Mouse (Mus musculus) intestine, embryonic 16.5 days (tissue): ENCODE data around the gene Cib4. TPM values are rescaled to one million over a fixed set of nuclear protein-coding genes. Genes with fewer than 3 reads are reported as not detected.
A peak's percentile ranks its signal among the peaks of the same experiment; 100 is the strongest.

ENCODE experiments used
- ATAC-seq: fragments of 200-750 bp; cut with Nextera tagmentation; 2 replicates; pipeline ENCODE4 v1.8.0; 2017; ENCODE audit warnings: moderate TSS enrichment, moderate library complexity
- H3K27ac ChIP-seq: fragments of 300-500 bp; sonication (generic); 2 replicates; pipeline ENCODE4 v1.5.1; 2014; ENCODE audit warnings: mild to moderate bottlenecking, low read length
- H3K27me3 ChIP-seq: fragments of 300-500 bp; sonication (generic); replicated peaks from 2 replicates; pipeline ENCODE4 v1.6.1; 2014; ENCODE audit warnings: low read length, control low read depth, mixed read lengths; ENCODE audit not compliant: control insufficient read depth, insufficient read depth
- H3K36me3 ChIP-seq: fragments of 300-500 bp; sonication (generic); 2 replicates; pipeline ENCODE4 v1.6.1; 2014; ENCODE audit warnings: low read length, control low read depth; ENCODE audit not compliant: control insufficient read depth, insufficient read depth
- H3K4me1 ChIP-seq: fragments of 300-500 bp; sonication (generic); 2 replicates; pipeline ENCODE4 v1.6.1; 2014; ENCODE audit warnings: low read length, control low read depth, mixed read lengths; ENCODE audit not compliant: control insufficient read depth, insufficient read depth
- H3K4me2 ChIP-seq: fragments of 300-500 bp; sonication (generic); 2 replicates; pipeline ENCODE4 v1.6.1; 2014; ENCODE audit warnings: low read depth, low read length, control low read depth
- H3K4me3 ChIP-seq: fragments of 300-500 bp; sonication (generic); 2 replicates; pipeline ENCODE4 v1.5.1; 2014; ENCODE audit warnings: mild to moderate bottlenecking, low read length
- H3K9ac ChIP-seq: fragments of 300-500 bp; sonication (generic); 2 replicates; pipeline ENCODE4 v1.6.1; 2014; ENCODE audit warnings: low read depth, low read length
- H3K9me3 ChIP-seq: fragments of 300-500 bp; sonication (generic); 2 replicates; pipeline ENCODE4 v1.6.1; 2016; ENCODE audit warnings: low read length, control low read depth; ENCODE audit not compliant: control insufficient read depth
- WGBS: fragments of 180-500 bp; shearing (Covaris S2); extraction: QIAGEN DNeasy Blood & Tissue Kit; methylation state at CpG from one replicate; pipeline ENCODE4 v1.1.7; 2014; 5-methylcytosine and 5-hydroxymethylcytosine counted together
- polyA plus RNA-seq: library from polyadenylated mRNA; unstranded; fragments of >200 nt; fragmentation: Nextera tagmentation; extraction: Ambion mirVana; gene quantifications from 2 replicates; pipeline ENCODE4 v1.2.1, GENCODE M21; 2015

Cib4 gene
- polyA plus RNA-seq: not detected in 2 replicates

GRCm38 (mm10) chr5:30545698-30546097 is at the start of gene Cib4:
Cib4 (minus strand) TSS chr5:30545836.
- H3K4me1 ChIP-seq: no peaks in the 10 kb centered on the region
- no peak within 1 kb of the TSS for H3K4me3 ChIP-seq
- no peak within 1 kb of the TSS for H3K27ac ChIP-seq
- H3K4me2 ChIP-seq: no peak within 1 kb of the TSS
- no peaks in the 10 kb centered on the region for H3K27me3 ChIP-seq
- H3K9me3 ChIP-seq: no peaks in the 10 kb centered on the region
- ATAC-seq: no peak
- H3K9ac ChIP-seq: no peak within 1 kb of the TSS
- WGBS: 28% methylated on average over 2 of the region's 2 CpGs
- H3K36me3 ChIP-seq: no peaks in the 10 kb centered on the region

GRCm38 (mm10) chr5:30594953-30595560 is 49.4 kb upstream of the Cib4 start:
- H3K27ac ChIP-seq: no peak overlapping the region
- ATAC-seq: no peak
- no peaks in the 10 kb centered on the region for H3K27me3 ChIP-seq

GRCm38 (mm10) chr5:30593811-30594504 is 48.3 kb upstream of the Cib4 start:
- Histone ChIP-seq H3K4me1 (peaks cover 37% of the 10 kb centered on the region), H3K27me3 (peaks cover 9% of the 10 kb centered on the region), H3K4me2 (no peak overlapping the region), H3K36me3 (no peaks in the 10 kb centered on the region), H3K9me3 (no peaks in the 10 kb centered on the region), H3K4me3 (no peak overlapping the region), H3K27ac (peak overlapping the region; percentile 46), H3K9ac (no peak overlapping the region)
- ATAC-seq: 0 out of 2 replicates have a peak, but pooled peaks have one; percentile 16
- 36% methylated on average over 10 of the region's 10 CpGs for WGBS

More at GRCm38 (mm10) chr5:30594953-30595560, 49.4 kb upstream of the Cib4 start:
- Histone ChIP-seq H3K4me2 (no peak overlapping the region), H3K9me3 (no peaks in the 10 kb centered on the region), H3K4me1 (peaks cover 32% of the 10 kb centered on the region), H3K4me3 (no peak overlapping the region), H3K36me3 (no peaks in the 10 kb centered on the region), H3K9ac (no peak overlapping the region)
- WGBS: 55% methylated on average over 6 of the region's 6 CpGs

GRCm38 (mm10) chr5:30593360-30593759 is 47.7 kb upstream of the Cib4 start:
- Histone ChIP-seq H3K27ac (peak overlapping the region; percentile 46), H3K4me1 (peaks cover 42% of the 10 kb centered on the region), H3K4me2 (peak overlapping the region; percentile 10; the same call in 1 of the 2 replicates), H3K4me3 (no peak overlapping the region), H3K36me3 (no peaks in the 10 kb centered on the region), H3K27me3 (peaks cover 15% of the 10 kb centered on the region), H3K9ac (no peak overlapping the region), H3K9me3 (no peaks in the 10 kb centered on the region)
- ATAC-seq: no peak
- WGBS: 64% methylated on average over 11 of the region's 11 CpGs

GRCm38 (mm10) chr5:30592279-30592980 is 46.8 kb upstream of the Cib4 start:
- WGBS: 77% methylated on average over 11 of the region's 11 CpGs
- no peak for ATAC-seq
- no peak overlapping the region for H3K27ac ChIP-seq
- H3K27me3 ChIP-seq: peaks cover 21% of the 10 kb centered on the region
- H3K4me2 ChIP-seq: no peak overlapping the region
- H3K4me3 ChIP-seq: no peak overlapping the region
- H3K36me3 ChIP-seq: no peaks in the 10 kb centered on the region
- no peaks in the 10 kb centered on the region for H3K9me3 ChIP-seq
- H3K9ac ChIP-seq: no peak overlapping the region
- H3K4me1 ChIP-seq: peaks cover 45% of the 10 kb centered on the region

- Histone ChIP-seq H3K9ac (no peak overlapping the region), H3K4me1 (peaks cover 45% of the 10 kb centered on the region), H3K27me3 (peaks cover 21% of the 10 kb centered on the region), H3K27ac (no peak overlapping the region), H3K4me3 (no peak overlapping the region), H3K9me3 (no peaks in the 10 kb centered on the region), H3K4me2 (no peak overlapping the region), H3K36me3 (no peaks in the 10 kb centered on the region)
- WGBS: 81% methylated on average over 8 of the region's 8 CpGs
- no peak for ATAC-seq
Measured at GRCm38 (mm10) chr5:30591786-30592185, 46.1 kb upstream of the Cib4 start.

- WGBS: 57% methylated on average over 5 of the region's 5 CpGs
- H3K27ac ChIP-seq: no peak overlapping the region
- H3K4me2 ChIP-seq: 0 out of 2 replicates have a peak overlapping the region, but pooled peaks have one; percentile 2
- H3K9ac ChIP-seq: peak overlapping the region; percentile 13; the same call in 1 of the 2 replicates
- no peak for ATAC-seq
- peaks cover 21% of the 10 kb centered on the region for H3K27me3 ChIP-seq
- no peaks in the 10 kb centered on the region for H3K36me3 ChIP-seq
- H3K4me1 ChIP-seq: peaks cover 45% of the 10 kb centered on the region
- no peak overlapping the region for H3K4me3 ChIP-seq
- H3K9me3 ChIP-seq: no peaks in the 10 kb centered on the region
Measured at GRCm38 (mm10) chr5:30591205-30591731, 45.6 kb upstream of the Cib4 start.

- Histone ChIP-seq H3K9ac (no peak overlapping the region), H3K4me1 (peaks cover 45% of the 10 kb centered on the region), H3K4me2 (peak overlapping the region; percentile 82), H3K4me3 (peak overlapping the region; percentile 62; the same call in 1 of the 2 replicates), H3K36me3 (no peaks in the 10 kb centered on the region), H3K9me3 (no peaks in the 10 kb centered on the region), H3K27ac (no peak overlapping the region), H3K27me3 (peaks cover 21% of the 10 kb centered on the region)
- WGBS: 76% methylated on average over 5 of the region's 5 CpGs
- ATAC-seq: no peak
Measured at GRCm38 (mm10) chr5:30590231-30590630, 44.6 kb upstream of the Cib4 start.

GRCm38 (mm10) chr5:30589546-30589945 is 43.9 kb upstream of the Cib4 start:
- WGBS: 58% methylated on average over 3 of the region's 3 CpGs
- H3K4me3 ChIP-seq: peak overlapping the region; percentile 62
- no peak overlapping the region for H3K27ac ChIP-seq
- no peaks in the 10 kb centered on the region for H3K9me3 ChIP-seq
- ATAC-seq: no peak
- H3K9ac ChIP-seq: peak overlapping the region; percentile 73; the same call in 1 of the 2 replicates
- H3K4me2 ChIP-seq: peak overlapping the region; percentile 82
- H3K27me3 ChIP-seq: peaks cover 21% of the 10 kb centered on the region
- H3K4me1 ChIP-seq: peaks cover 39% of the 10 kb centered on the region
- H3K36me3 ChIP-seq: no peaks in the 10 kb centered on the region
